Mouse (Mus musculus): ENCODE measurements around the gene Atg4d.
A peak's percentile ranks its signal among the peaks of the same experiment; 100 is the strongest.
"Not testable (repeated sequence)": the region's sequence is repeated elsewhere in the genome, so short reads cannot be mapped to it uniquely, and the experiment has no call there.

The Atg4d gene

GRCm38 (mm10) chr9:21241343-21241742 is 23.8 kb upstream of the Atg4d start:
- DNase-seq (ENCODE audit: low spot score): peak; percentile 84

DNA sequence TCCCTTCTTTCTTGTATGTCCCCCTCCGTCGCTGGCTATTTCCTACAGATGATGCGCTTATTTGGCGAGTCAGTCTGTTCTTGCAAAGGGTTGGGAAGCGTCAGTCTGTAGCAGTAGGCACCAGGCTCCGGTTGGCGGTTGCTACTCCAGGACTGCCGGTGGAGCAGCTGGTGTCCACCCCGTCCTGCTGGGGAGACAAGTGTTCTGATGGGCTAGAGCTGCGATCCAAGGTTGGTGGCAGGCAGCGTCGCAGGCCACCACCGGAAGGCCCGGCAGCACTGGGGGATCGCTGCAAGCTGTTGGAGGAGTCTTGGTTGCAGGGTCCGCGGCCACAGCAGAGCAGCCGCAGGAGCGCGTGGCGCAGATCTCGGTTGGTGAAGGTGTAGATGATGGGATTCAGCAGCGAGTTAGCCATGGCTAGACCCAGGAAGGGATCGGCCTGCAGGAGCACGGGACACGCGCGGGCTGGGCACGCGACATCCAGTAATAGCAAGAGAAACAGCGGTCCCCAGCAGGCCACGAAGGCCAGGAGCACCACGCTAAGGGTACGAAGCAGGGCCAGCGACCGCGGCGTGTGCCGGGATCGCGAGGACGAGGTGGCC is 21.2 kb upstream of the Atg4d start:
- DNase-seq (ENCODE audit: low spot score): no peak

GRCm38 (mm10) chr9:21244428-21245112 is 20.5 kb upstream of the Atg4d start:
- DNase-seq (ENCODE audit: low spot score): no peak

DNA sequence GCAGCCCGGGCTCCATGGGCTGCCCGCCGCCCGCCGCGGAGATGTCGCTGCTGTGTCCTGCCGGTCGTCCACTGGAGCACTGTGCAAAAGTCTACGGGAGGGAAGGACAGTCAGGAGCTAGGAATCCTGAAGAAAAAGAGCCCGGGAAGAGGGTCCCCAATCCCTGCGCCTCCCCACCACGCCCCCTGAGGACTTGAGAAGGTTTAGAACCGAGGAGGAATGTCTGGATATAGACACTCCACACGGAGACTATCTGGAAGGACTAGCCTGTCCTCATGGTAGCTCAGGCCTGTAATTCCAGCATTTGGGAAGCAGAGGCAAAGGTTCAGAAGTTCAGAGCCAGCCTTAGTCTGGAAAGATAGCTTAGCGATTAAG is 20.0 kb upstream of the Atg4d start:
- DNase-seq (ENCODE audit: low spot score): no peak

DNA sequence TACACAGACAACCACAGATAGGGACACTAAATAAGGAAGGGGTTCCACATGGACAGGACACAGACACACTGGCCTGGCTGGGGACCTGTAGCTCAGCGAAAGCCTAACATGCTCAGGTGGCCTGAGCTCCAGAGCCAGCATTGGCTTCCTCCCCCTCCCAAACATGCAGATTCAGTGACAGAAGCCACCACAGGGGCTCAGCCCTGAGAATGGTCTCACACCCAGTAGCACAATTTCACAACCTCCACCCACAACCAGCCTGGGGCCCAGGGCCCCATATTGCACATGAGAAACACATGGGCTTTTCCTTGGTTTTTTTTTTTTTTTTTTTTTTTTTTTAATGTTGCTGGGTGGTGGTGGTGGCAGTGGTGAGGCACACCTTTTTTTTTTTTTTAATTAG is 18.8 kb upstream of the Atg4d start:
- no peak for DNase-seq (ENCODE audit: low spot score)

DNA sequence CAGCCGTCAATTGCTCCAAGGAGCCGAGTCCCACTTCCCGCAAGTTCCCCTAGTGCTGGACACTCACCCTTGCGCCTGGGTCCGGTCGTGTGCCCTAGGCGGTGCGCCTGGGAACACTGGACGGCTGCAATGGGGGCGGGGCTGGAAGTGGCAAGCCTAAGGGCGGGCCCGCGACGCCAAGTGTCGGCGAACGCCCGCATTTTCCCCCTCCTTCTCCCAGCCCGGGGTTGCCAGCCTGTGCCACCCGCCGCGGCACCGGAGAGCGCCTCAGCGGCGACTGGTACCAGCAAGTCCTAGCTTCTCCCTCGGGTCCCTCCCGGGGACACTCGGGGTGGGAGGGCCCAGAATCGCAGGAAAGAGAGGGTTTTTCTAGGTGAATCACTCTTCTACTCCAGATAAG is 16.8 kb upstream of the Atg4d start, which contains the start of gene S1pr5:
TSS of gene S1pr5 (minus strand) at position 118 of the 400 bp plus-strand sequence.
- peak; percentile 44 for DNase-seq (ENCODE audit: low spot score)

GRCm38 (mm10) chr9:21249629-21250508 is 15.2 kb upstream of the Atg4d start:
- no peak for DNase-seq (ENCODE audit: low spot score)

- DNase-seq (ENCODE audit: low spot score): no peak
Observed at GRCm38 (mm10) chr9:21250509-21250908, 14.6 kb upstream of the Atg4d start.

- no peak for DNase-seq (ENCODE audit: low spot score)
Observed at GRCm38 (mm10) chr9:21251116-21251735, 13.9 kb upstream of the Atg4d start.

- no peak for DNase-seq (ENCODE audit: low spot score)
Observed at GRCm38 (mm10) chr9:21254690-21255089, 10.4 kb upstream of the Atg4d start.

DNA sequence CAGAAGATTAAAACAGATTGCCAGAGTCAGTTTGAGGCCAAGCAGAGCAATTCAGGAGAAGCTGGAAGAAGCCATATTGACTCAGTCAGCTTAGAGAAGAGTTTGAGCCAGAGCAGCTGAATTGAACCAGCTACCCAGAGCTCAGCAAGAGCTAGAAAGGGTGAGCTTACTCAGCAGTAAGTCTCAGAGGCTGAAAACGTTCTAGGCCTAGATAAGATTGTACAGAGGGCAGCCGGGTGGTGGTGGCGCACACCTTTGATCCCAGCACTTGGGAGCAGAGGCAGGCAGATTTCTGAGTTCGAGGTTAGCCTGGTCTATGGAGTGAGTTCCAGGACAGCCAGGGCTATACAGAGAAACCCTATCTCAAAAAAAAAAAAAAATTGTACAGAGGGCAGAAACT is 8.7 kb upstream of the Atg4d start:
- not testable (repeated sequence) for DNase-seq (ENCODE audit: low spot score)

DNA sequence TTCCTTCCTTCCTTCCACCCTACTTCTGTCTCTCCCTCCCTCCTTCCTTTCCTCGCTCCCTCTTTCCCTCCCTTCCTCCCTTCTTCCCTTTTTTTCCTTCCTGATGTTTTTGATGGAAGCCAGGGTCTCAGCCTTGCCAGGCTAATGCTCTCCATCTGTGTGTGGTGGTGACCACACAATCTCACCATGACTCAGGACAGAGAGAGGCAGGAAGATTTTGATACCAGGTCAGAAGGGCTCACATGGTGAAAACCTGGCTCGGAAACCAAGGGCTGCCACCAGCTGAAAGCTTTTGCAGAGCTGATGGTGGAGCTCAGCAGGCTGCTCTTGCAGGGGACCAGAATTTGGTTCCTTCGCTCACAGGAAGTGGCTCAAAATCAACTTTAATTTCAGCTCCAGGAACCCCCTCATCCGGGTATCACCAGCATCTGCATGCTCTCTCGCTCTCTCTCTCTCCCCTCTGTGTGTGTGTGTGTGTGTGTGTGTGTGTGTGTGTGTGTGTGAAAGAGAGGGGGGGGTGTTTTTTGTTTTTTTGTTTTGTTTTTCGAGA is 4.5 kb upstream of the Atg4d start:
- no peak for DNase-seq (ENCODE audit: low spot score)

GRCm38 (mm10) chr9:21261831-21262230 is 3.3 kb upstream of the Atg4d start:
- DNase-seq (ENCODE audit: low spot score): no peak

DNA sequence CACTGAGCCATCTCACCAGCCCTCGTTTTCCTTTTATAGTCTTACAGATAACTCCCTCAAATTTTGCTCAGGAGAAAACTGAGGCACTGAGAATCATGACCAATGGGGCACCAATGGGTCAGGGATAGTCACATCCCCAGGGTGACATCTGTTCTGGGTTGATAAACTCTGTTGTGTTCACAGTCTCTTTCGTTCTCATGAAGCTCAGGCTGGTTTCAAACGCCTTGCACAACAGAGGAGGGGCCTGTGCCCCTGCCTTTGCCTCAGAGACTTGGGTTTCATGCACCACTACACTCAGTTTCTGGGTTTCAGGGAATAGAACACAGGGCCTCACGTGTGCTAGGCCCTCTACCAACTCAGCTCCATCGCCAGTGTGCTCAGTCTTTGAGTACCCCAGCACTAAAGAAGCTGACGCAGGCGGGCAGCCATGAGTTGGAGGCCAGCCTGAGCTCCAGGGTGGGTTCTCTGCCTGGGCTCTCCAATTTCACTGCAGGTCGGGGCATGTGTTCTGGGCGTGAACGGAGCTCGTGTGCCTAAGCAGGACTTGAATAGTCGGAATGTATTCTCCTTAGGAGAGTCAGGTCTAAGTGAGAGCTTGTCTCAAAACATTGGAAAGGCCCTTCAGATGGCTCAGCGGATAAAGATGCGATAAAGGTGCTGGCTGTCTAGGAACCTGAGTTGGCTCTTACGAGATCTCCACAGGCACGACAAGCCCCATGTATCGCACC is 657 bp upstream of the Atg4d start:
- peak; percentile 70 for DNase-seq (ENCODE audit: low spot score)

GRCm38 (mm10) chr9:21265611-21266010 is 518 bp downstream of the Atg4d start:
- no peak for DNase-seq (ENCODE audit: low spot score)

DNA sequence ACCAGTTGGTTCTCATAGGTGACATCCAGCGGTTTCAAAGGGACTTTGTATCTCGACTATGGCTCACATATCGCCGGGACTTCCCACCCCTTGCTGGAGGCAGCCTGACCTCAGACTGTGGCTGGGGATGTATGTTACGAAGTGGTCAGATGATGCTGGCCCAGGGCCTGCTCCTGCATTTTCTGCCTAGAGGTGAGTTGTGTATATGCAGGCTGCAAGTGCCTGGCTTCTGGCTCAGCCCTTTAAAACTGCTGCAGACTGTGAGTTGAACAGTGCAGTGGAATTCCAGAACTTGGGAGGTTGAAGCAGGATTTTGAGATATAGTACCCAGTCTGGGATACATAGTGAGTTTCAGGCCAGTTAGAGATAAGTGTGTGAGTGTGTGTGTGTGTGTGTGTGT is 1.8 kb downstream of the Atg4d start:
- DNase-seq (ENCODE audit: low spot score): no peak

- DNase-seq (ENCODE audit: low spot score): no peak
Observed at GRCm38 (mm10) chr9:21268305-21268704, 3.2 kb downstream of the Atg4d start.

DNA sequence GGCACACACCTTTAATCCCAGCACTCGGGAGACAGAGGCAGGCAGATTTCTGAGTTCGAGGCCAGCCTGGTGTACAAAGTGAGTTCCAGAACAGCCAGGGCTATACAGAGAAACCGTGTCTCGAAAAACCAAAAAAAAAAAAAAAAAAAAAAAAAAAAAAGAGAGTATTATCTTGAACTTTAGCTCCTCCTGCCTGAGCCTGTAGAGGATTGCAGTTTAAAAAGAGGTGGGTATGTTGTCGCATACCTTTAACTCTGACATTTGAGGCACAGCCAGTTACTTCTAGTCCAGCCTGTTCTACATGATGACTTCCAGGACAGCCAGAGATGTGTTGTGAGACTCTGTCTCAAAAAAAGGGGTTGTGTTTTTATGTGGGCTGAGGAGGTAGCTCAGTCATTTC is 4.5 kb downstream of the Atg4d start:
- DNase-seq (ENCODE audit: low spot score): not testable (repeated sequence)

DNA sequence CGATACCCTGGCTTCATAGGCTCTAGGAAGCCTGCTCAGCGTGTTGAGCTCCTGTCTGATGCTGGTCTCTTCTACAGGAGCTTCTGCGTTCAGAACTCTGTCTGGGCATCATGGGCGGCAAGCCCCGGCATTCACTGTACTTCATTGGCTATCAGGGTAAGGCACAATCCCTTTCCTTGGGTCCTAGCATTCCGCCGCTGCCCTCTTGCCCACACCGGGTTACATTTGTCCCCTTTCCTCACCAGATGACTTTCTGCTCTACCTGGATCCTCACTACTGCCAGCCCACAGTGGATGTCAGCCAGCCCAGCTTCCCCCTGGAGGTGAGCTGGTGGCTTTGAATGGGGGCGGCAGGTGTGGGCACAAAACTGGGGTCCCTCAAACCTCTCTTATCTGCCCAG is 7.3 kb downstream of the Atg4d start:
- DNase-seq (ENCODE audit: low spot score): no peak

GRCm38 (mm10) chr9:21273094-21273493 is 8.0 kb downstream of the Atg4d start:
- DNase-seq (ENCODE audit: low spot score): no peak

GRCm38 (mm10) chr9:21273520-21274228 is 8.6 kb downstream of the Atg4d start:
- DNase-seq (ENCODE audit: low spot score): no peak

Data from urinary bladder, postnatal 14 days (tissue).